In genomic region chr7:130716989-130717388, GRCm38 (mm10) we compare ENCODE assay signal across 20 mouse cellular contexts. TPM values are rescaled to one million over a fixed set of nuclear protein-coding genes. Genes with fewer than 3 reads are reported as not detected.
"Had no signal": no experiment of that assay in that cellular context is flagged by ENCODE, and none has a peak within 500 bp of the region (broad histone marks: within the 10 kb centered on the region; RNA-seq: fewer than 3 reads in every experiment).

No protein-coding gene starts in this region.

- H3K4me3 ChIP-seq: kidney, embryonic 15.5 days; limb, embryonic 10.5 days; limb, embryonic 13.5 days; lung, embryonic 15.5 days; midbrain, embryonic 15.5 days; neural tube, embryonic 12.5 days; neural tube, embryonic 15.5 days; stomach, embryonic 15.5 days had no signal

- DNase-seq: kidney, adult 8-10 months; kidney, postnatal 10 days; kidney, postnatal 36 days; lung, adult 18-20 months; lung, postnatal 14 days; lung, postnatal 4 days; right cerebral cortex, adult 18-20 months; right cerebral cortex, postnatal 14 days; right cerebral cortex, postnatal 4 days; thymus, postnatal 25 days had no signal

- H3K36me3 ChIP-seq: midbrain, embryonic 15.5 days; stomach, embryonic 15.5 days had no signal

- H3K9ac ChIP-seq: kidney, embryonic 15.5 days; limb, embryonic 13.5 days; lung, embryonic 15.5 days; midbrain, embryonic 15.5 days; neural tube, embryonic 12.5 days; neural tube, embryonic 15.5 days; stomach, embryonic 15.5 days had no signal

- H3K27me3 ChIP-seq: kidney, embryonic 15.5 days; limb, embryonic 13.5 days; lung, embryonic 15.5 days; midbrain, embryonic 15.5 days; neural tube, embryonic 12.5 days; neural tube, embryonic 15.5 days; stomach, embryonic 15.5 days had no signal

- H3K27ac ChIP-seq: kidney, embryonic 15.5 days; limb, embryonic 10.5 days; limb, embryonic 13.5 days; lung, embryonic 15.5 days; midbrain, embryonic 15.5 days; neural tube, embryonic 12.5 days; neural tube, embryonic 15.5 days; stomach, embryonic 15.5 days had no signal

- H3K4me2 ChIP-seq: kidney, embryonic 15.5 days; limb, embryonic 13.5 days; lung, embryonic 15.5 days; midbrain, embryonic 11.5 days; midbrain, embryonic 15.5 days; neural tube, embryonic 12.5 days; neural tube, embryonic 15.5 days; stomach, embryonic 15.5 days had no signal

- H3K9me3 ChIP-seq: kidney, embryonic 15.5 days; limb, embryonic 10.5 days; limb, embryonic 13.5 days; lung, embryonic 15.5 days; midbrain, embryonic 15.5 days; neural tube, embryonic 12.5 days; neural tube, embryonic 15.5 days; stomach, embryonic 15.5 days had no signal

- ATAC-seq: intestine, postnatal 0 days; midbrain, embryonic 15.5 days had no signal

RNA-seq across cellular contexts. Expression of gene Btbd16, which starts 56.9 kb away (rescaled TPM):
- polyA plus RNA-seq: intestine, postnatal 0 days; kidney, embryonic 15.5 days; limb, embryonic 10.5 days; lung, embryonic 15.5 days; midbrain, embryonic 11.5 days; midbrain, embryonic 15.5 days; neural tube, embryonic 15.5 days had no signal
